Mouse (Mus musculus) liver (tissue): ENCODE measurements around the gene Pten.
"Not testable (repeated sequence)": the region's sequence is repeated elsewhere in the genome, so short reads cannot be mapped to it uniquely, and the experiment has no call there.

Experiments
- DNase-seq: peaks from one replicate; pipeline ENCODE4 v3.0.0-alpha.2; 2020; ENCODE audit warnings: mixed read lengths

Gene Pten

GRCm38 (mm10) chr19:32818759-32819158 is 61.5 kb downstream of the Pten start:
- DNase-seq: no peak

- DNase-seq: not testable (repeated sequence)
These were observed 65.7 kb downstream of the Pten start for GRCm38 (mm10) chr19:32822959-32823358.

GRCm38 (mm10) chr19:32826616-32827015 is 69.3 kb downstream of the Pten start:
- no peak for DNase-seq

- DNase-seq: no peak
These were observed 72.6 kb downstream of the Pten start for GRCm38 (mm10) chr19:32829871-32830270.

- DNase-seq: no peak
These were observed 74.0 kb downstream of the Pten start for GRCm38 (mm10) chr19:32831286-32831685.

- DNase-seq: no peak
These were observed 83.2 kb downstream of the Pten start for GRCm38 (mm10) chr19:32840491-32840890.

GRCm38 (mm10) chr19:32844486-32844885 is 87.2 kb downstream of the Pten start:
- no peak for DNase-seq

- DNase-seq: no peak
These were observed 90.7 kb downstream of the Pten start for GRCm38 (mm10) chr19:32848041-32848440.

- DNase-seq: no peak
These were observed 95.0 kb downstream of the Pten start for GRCm38 (mm10) chr19:32852306-32852705.

- DNase-seq: no peak
These were observed 104.6 kb downstream of the Pten start for GRCm38 (mm10) chr19:32861675-32862575.

GRCm38 (mm10) chr19:32866765-32867164 is 109.5 kb downstream of the Pten start:
- no peak for DNase-seq

GRCm38 (mm10) chr19:32867181-32867897 is 110.0 kb downstream of the Pten start:
- DNase-seq: no peak

- no peak for DNase-seq
These were observed 111.3 kb downstream of the Pten start for GRCm38 (mm10) chr19:32868560-32868959.

GRCm38 (mm10) chr19:32869053-32869680 is 111.9 kb downstream of the Pten start:
- DNase-seq: no peak

GRCm38 (mm10) chr19:32873904-32874637 is 116.8 kb downstream of the Pten start:
- DNase-seq: no peak
